Mouse (Mus musculus): ENCODE measurements at regions not wholly inside any gene's neighbourhood (a gene's known extent, or its start where the extent isn't known, plus 50 kb on each side); places are given as distances from the start of the nearest gene placed in this dataset.
"Not testable (repeated sequence)": the region's sequence is repeated elsewhere in the genome, so short reads cannot be mapped to it uniquely, and the experiment has no call there.

- H3K4me3 ChIP-seq (replicated peaks in 1 of 3; ENCODE audit: low read depth in 2 of 3, low read length in 2 of 3, poor library complexity in 1 of 3); H3K9me3 ChIP-seq (replicated peaks; ENCODE audit: low read length); dilution Hi-C loops (cut with MboI; ENCODE audit: extremely low pct_ligation_motif_present, extremely low pct_unique_long_range_greater_than_20kb, low sequenced_read_pairs); H3K4me2 ChIP-seq (ENCODE audit: insufficient read depth, low read depth, poor library complexity, severe bottlenecking); H3K79me2 ChIP-seq (replicated peaks; ENCODE audit: control insufficient read depth, extremely low read depth, insufficient read depth, poor library complexity, severe bottlenecking); H3K27me3 ChIP-seq (replicated peaks); in situ Hi-C loops (cut with MboI; ENCODE audit: low pct_ligation_motif_present, low pct_unique_long_range_greater_than_20kb, low sequenced_read_pairs); H3K36me3 ChIP-seq (replicated peaks in 1 of 2; ENCODE audit: control insufficient read depth in 1 of 2, insufficient read depth in 1 of 2, low read length in 1 of 2); H3K27ac ChIP-seq (ENCODE audit: insufficient read depth, low read depth); H3K4me1 ChIP-seq (ENCODE audit: control insufficient read depth in 1 of 2, insufficient read depth in 2 of 2); H3K9ac ChIP-seq (ENCODE audit: insufficient read depth, low read depth): not testable (repeated sequence)
- DNase-seq (ENCODE audit: extremely low read depth), result peak; percentile 8
- TF ChIP-seq SMC3 (IDR thresholded peaks at IDR 0.05; ENCODE audit: low read depth, low read length) (peak; percentile 9; the same call in 1 of the 2 replicates), CTCF (conservative IDR thresholded peaks at IDR 0.05 in 1 of 2, IDR thresholded peaks at IDR 0.05 in 1 of 2; ENCODE audit: low read depth in 2 of 2, low read length in 2 of 2) (peak in 1 of 2 experiments; percentile 51; a peak in 2 of 4 replicates), RAD21 (IDR thresholded peaks at IDR 0.05; ENCODE audit: low read depth, low read length) (peak; percentile 44)
Measured at GRCm38 (mm10) chr2:149158434-149158833, 141.4 kb upstream of the Gm10750 start.

GRCm38 (mm10) chr2:149109551-149109950 lies 92.5 kb upstream of the Gm10750 start:
- H3K4me3 ChIP-seq (replicated peaks in 1 of 3; ENCODE audit: low read depth in 2 of 3, low read length in 2 of 3, poor library complexity in 1 of 3); H3K36me3 ChIP-seq (replicated peaks in 1 of 2; ENCODE audit: control insufficient read depth in 1 of 2, insufficient read depth in 1 of 2, low read length in 1 of 2); dilution Hi-C loops (cut with MboI; ENCODE audit: extremely low pct_ligation_motif_present, extremely low pct_unique_long_range_greater_than_20kb, low sequenced_read_pairs); H3K9ac ChIP-seq (ENCODE audit: insufficient read depth, low read depth); in situ Hi-C loops (cut with MboI; ENCODE audit: low pct_ligation_motif_present, low pct_unique_long_range_greater_than_20kb, low sequenced_read_pairs); H3K27me3 ChIP-seq (replicated peaks); H3K79me2 ChIP-seq (replicated peaks; ENCODE audit: control insufficient read depth, extremely low read depth, insufficient read depth, poor library complexity, severe bottlenecking); H3K4me1 ChIP-seq (ENCODE audit: control insufficient read depth in 1 of 2, insufficient read depth in 2 of 2); H3K27ac ChIP-seq (ENCODE audit: insufficient read depth, low read depth); H3K9me3 ChIP-seq (replicated peaks; ENCODE audit: low read length); H3K4me2 ChIP-seq (ENCODE audit: insufficient read depth, low read depth, poor library complexity, severe bottlenecking); DNase-seq (ENCODE audit: extremely low read depth): not testable (repeated sequence)

GRCm38 (mm10) chr2:149092146-149092545 lies 75.1 kb upstream of the Gm10750 start:
- dilution Hi-C loops (cut with MboI; ENCODE audit: extremely low pct_ligation_motif_present, extremely low pct_unique_long_range_greater_than_20kb, low sequenced_read_pairs), result no loop called here

More at GRCm38 (mm10) chr2:149092146-149092545, 75.1 kb upstream of the Gm10750 start:
- no peaks in the 10 kb centered on the region for H3K79me2 ChIP-seq (replicated peaks; ENCODE audit: control insufficient read depth, extremely low read depth, insufficient read depth, poor library complexity, severe bottlenecking)
- no peak overlapping the region for H3K9ac ChIP-seq (ENCODE audit: insufficient read depth, low read depth)
- H3K4me3 ChIP-seq (replicated peaks in 1 of 3; ENCODE audit: low read depth in 2 of 3, low read length in 2 of 3, poor library complexity in 1 of 3), result no peak overlapping the region
- DNase-seq (ENCODE audit: extremely low read depth), result no peak
- no peaks in the 10 kb centered on the region for H3K36me3 ChIP-seq (replicated peaks in 1 of 2; ENCODE audit: control insufficient read depth in 1 of 2, insufficient read depth in 1 of 2, low read length in 1 of 2)
- H3K4me2 ChIP-seq (ENCODE audit: insufficient read depth, low read depth, poor library complexity, severe bottlenecking), result no peak overlapping the region
- peaks cover 27% of the 10 kb centered on the region for H3K27me3 ChIP-seq (replicated peaks)
- no peaks in the 10 kb centered on the region for H3K9me3 ChIP-seq (replicated peaks; ENCODE audit: low read length)
- in situ Hi-C loops (cut with MboI; ENCODE audit: low pct_ligation_motif_present, low pct_unique_long_range_greater_than_20kb, low sequenced_read_pairs), result no loop called here
- no peak overlapping the region for H3K27ac ChIP-seq (ENCODE audit: insufficient read depth, low read depth)
- TF ChIP-seq RAD21 (IDR thresholded peaks at IDR 0.05; ENCODE audit: low read depth, low read length) (no peak), MYC (IDR thresholded peaks at IDR 0.05; ENCODE audit: low read depth, low read length) (no peak), GABPA (IDR thresholded peaks at IDR 0.05; ENCODE audit: insufficient replicate concordance, low read depth, low read length) (no peak), SMC3 (IDR thresholded peaks at IDR 0.05; ENCODE audit: low read depth, low read length) (no peak), ZKSCAN1 (IDR thresholded peaks at IDR 0.05; ENCODE audit: borderline replicate concordance, low read depth, low read length) (no peak), MAFK (IDR thresholded peaks at IDR 0.05; ENCODE audit: insufficient replicate concordance, low read length) (no peak), NELFE (IDR thresholded peaks at IDR 0.05; ENCODE audit: low read depth, low read length) (no peak)
- H3K4me1 ChIP-seq (ENCODE audit: control insufficient read depth in 1 of 2, insufficient read depth in 2 of 2), result no peaks in the 10 kb centered on the region

All from CH12.LX (cell line).